Mouse (Mus musculus) MN1 (cell line): ENCODE results near the gene Stxbp3.

Experiments
- DNase-seq: peaks from one replicate; pipeline ENCODE4 v3.0.0-alpha.2; 2016; ENCODE audit warnings: low spot score

Gene Stxbp3

GRCm38 (mm10) chr3:108795554-108796299 is 44.6 kb downstream of the Stxbp3 start:
- DNase-seq, result no peak

GRCm38 (mm10) chr3:108794780-108795179 is 45.5 kb downstream of the Stxbp3 start:
- DNase-seq, result no peak

GRCm38 (mm10) chr3:108792420-108792819 is 47.9 kb downstream of the Stxbp3 start:
- no peak for DNase-seq

GRCm38 (mm10) chr3:108791054-108791706 is 49.1 kb downstream of the Stxbp3 start:
- no peak for DNase-seq

GRCm38 (mm10) chr3:108790499-108790898 is 49.8 kb downstream of the Stxbp3 start:
- DNase-seq, result no peak

- DNase-seq, result no peak
These were observed 51.0 kb downstream of the Stxbp3 start for GRCm38 (mm10) chr3:108789299-108789698.

GRCm38 (mm10) chr3:108788455-108788794 is 51.9 kb downstream of the Stxbp3 start:
- DNase-seq, result no peak

GRCm38 (mm10) chr3:108787754-108788454 is 52.4 kb downstream of the Stxbp3 start:
- no peak for DNase-seq

GRCm38 (mm10) chr3:108786520-108786919 is 53.8 kb downstream of the Stxbp3 start:
- no peak for DNase-seq

- peak; percentile 15 for DNase-seq
These were observed 57.9 kb downstream of the Stxbp3 start for GRCm38 (mm10) chr3:108782364-108782895.

GRCm38 (mm10) chr3:108781884-108782270 is 58.4 kb downstream of the Stxbp3 start:
- no peak for DNase-seq

GRCm38 (mm10) chr3:108781238-108781883 is 59.0 kb downstream of the Stxbp3 start:
- peak; percentile 65 for DNase-seq

- DNase-seq, result no peak
These were observed 61.4 kb downstream of the Stxbp3 start for GRCm38 (mm10) chr3:108778761-108779540.

- DNase-seq, result peak; percentile 29
These were observed 67.5 kb downstream of the Stxbp3 start for GRCm38 (mm10) chr3:108772811-108773210.

GRCm38 (mm10) chr3:108772211-108772610 is 68.1 kb downstream of the Stxbp3 start:
- DNase-seq, result peak; percentile 85

GRCm38 (mm10) chr3:108770725-108771368 is 69.5 kb downstream of the Stxbp3 start:
- DNase-seq, result peak; percentile 81

GRCm38 (mm10) chr3:108769547-108769946 is 70.8 kb downstream of the Stxbp3 start:
- peak; percentile 32 for DNase-seq

- DNase-seq, result no peak
These were observed 72.9 kb downstream of the Stxbp3 start for GRCm38 (mm10) chr3:108767416-108767815.

- DNase-seq, result no peak
These were observed 73.4 kb downstream of the Stxbp3 start for GRCm38 (mm10) chr3:108766943-108767342.

- DNase-seq, result no peak
These were observed 74.8 kb downstream of the Stxbp3 start for GRCm38 (mm10) chr3:108765476-108765875.

- DNase-seq, result no peak
These were observed 75.3 kb downstream of the Stxbp3 start for GRCm38 (mm10) chr3:108764976-108765375.
